ENCODE assay signal across 9 mouse cellular contexts in genomic region chr19:6925307-6925573, GRCm38 (mm10). TPM values are rescaled to one million over a fixed set of nuclear protein-coding genes. Genes with fewer than 3 reads are reported as not detected.
DNase-seq lines count a peak whose midpoint lies in the region; ATAC-seq and TF ChIP-seq lines count a peak whose summit lies in the region.
"Had no signal": no experiment of that assay in that cellular context is flagged by ENCODE, and none has a peak within 500 bp of the region (broad histone marks: within the 10 kb centered on the region; RNA-seq: fewer than 3 reads in every experiment).

Catsperz (minus strand) TSS chr19:6925380.

- H3K27me3 ChIP-seq in lung, embryonic 16.5 days (ENCODE audit: control insufficient read depth, insufficient read depth, low read depth, low read length), result peaks cover 65% of the 10 kb centered on the region
- H3K27me3 ChIP-seq in limb, embryonic 11.5 days (ENCODE audit: control insufficient read depth, insufficient read depth, low read length), result peaks cover 67% of the 10 kb centered on the region
- H3K27me3 ChIP-seq in small intestine, adult 2 months (ENCODE audit: control insufficient read depth, insufficient read depth, low read length), result peaks cover 36% of the 10 kb centered on the region

- peak within 1 kb of the TSS; percentile 42 for H3K4me2 ChIP-seq in lung, embryonic 16.5 days (ENCODE audit: low read depth, low read length)
- H3K4me2 ChIP-seq in limb, embryonic 11.5 days (ENCODE audit: low read depth, severe bottlenecking), result peak within 1 kb of the TSS; percentile 23; the same call in 1 of the 2 replicates

- peak within 1 kb of the TSS; percentile 43 for H3K9ac ChIP-seq in lung, embryonic 16.5 days (ENCODE audit: low read length)
- no peak within 1 kb of the TSS for H3K9ac ChIP-seq in limb, embryonic 11.5 days (ENCODE audit: low read length)

- H3K36me3 ChIP-seq in lung, embryonic 16.5 days (ENCODE audit: control insufficient read depth, insufficient read depth, low read length), result no peaks in the 10 kb centered on the region
- H3K36me3 ChIP-seq in limb, embryonic 11.5 days (ENCODE audit: control insufficient read depth, insufficient read depth, low read length), result no peaks in the 10 kb centered on the region
- H3K36me3 ChIP-seq in small intestine, adult 2 months (ENCODE audit: control insufficient read depth, insufficient read depth, low read length), result no peaks in the 10 kb centered on the region

- H3K4me3 ChIP-seq in lung, embryonic 16.5 days (ENCODE audit: low read length), result peak within 1 kb of the TSS; percentile 25
- H3K4me3 ChIP-seq in limb, embryonic 11.5 days (ENCODE audit: low read depth, low read length), result peak within 1 kb of the TSS; percentile 2; the same call in 1 of the 2 replicates
- H3K4me3 ChIP-seq in small intestine, adult 2 months (ENCODE audit: low read depth, low read length), result peak within 1 kb of the TSS; percentile 42
- H3K4me3 ChIP-seq: erythroblast, embryonic 14.5 days had no signal

- TF ChIP-seq CTCF in small intestine, adult 2 months (IDR thresholded peaks at IDR 0.05; ENCODE audit: extremely low read depth, insufficient read length, insufficient replicate concordance, low read depth, low read length), result no peak

- no peak for ATAC-seq in lung, embryonic 16.5 days (ENCODE audit: low read depth)
- ATAC-seq in limb, embryonic 11.5 days (ENCODE audit: insufficient number of reproducible peaks, low FRiP score, low TSS enrichment, low read depth), result no peak
- no peak for ATAC-seq in erythroblast, adult 5-6 weeks (replicated peaks; ENCODE audit: low FRiP score, poor library complexity, severe bottlenecking)

- no peak for DNase-seq in frontal cortex, adult 2 months (ENCODE audit: extremely low spot score in 1 of 2, low spot score in 1 of 2)
- DNase-seq in frontal cortex, postnatal 36 days (ENCODE audit: low spot score in 2 of 2), result no peak
- no peak for DNase-seq in lung, postnatal 25 days (ENCODE audit: low spot score)
- DNase-seq in limb, embryonic 11.5 days (ENCODE audit: low spot score), result no peak
- no peak for DNase-seq in frontal cortex, postnatal 25 days (ENCODE audit: low spot score in 2 of 2)

- no peak for TF ChIP-seq POLR2A in small intestine, adult 2 months (IDR thresholded peaks at IDR 0.05; ENCODE audit: low read depth, low read length)

- 2% methylated on average over 9 of the region's 9 CpGs for WGBS in lung, embryonic 16.5 days
- WGBS in limb, embryonic 11.5 days, result 2% methylated on average over 9 of the region's 9 CpGs
- WGBS in small intestine, adult 2 months, result 8% methylated on average over 9 of the region's 9 CpGs

- no peaks in the 10 kb centered on the region for H3K9me3 ChIP-seq in lung, embryonic 16.5 days (ENCODE audit: control insufficient read depth, low read length)
- no peaks in the 10 kb centered on the region for H3K9me3 ChIP-seq in limb, embryonic 11.5 days (ENCODE audit: control insufficient read depth, low read length)

- H3K27ac ChIP-seq in lung, embryonic 16.5 days (ENCODE audit: low read length), result no peak within 1 kb of the TSS
- no peak within 1 kb of the TSS for H3K27ac ChIP-seq in limb, embryonic 11.5 days (replicated peaks; ENCODE audit: low read depth, low read length)
- H3K27ac ChIP-seq in small intestine, adult 2 months (ENCODE audit: insufficient read depth, low read depth, low read length), result peak within 1 kb of the TSS; percentile 21; the same call in 1 of the 2 replicates

- peaks cover 24% of the 10 kb centered on the region for H3K4me1 ChIP-seq in lung, embryonic 16.5 days (replicated peaks; ENCODE audit: control insufficient read depth, insufficient read depth, low read length)
- H3K4me1 ChIP-seq in limb, embryonic 11.5 days (ENCODE audit: control insufficient read depth, insufficient read depth, low read length), result peaks cover 7% of the 10 kb centered on the region
- peaks cover 10% of the 10 kb centered on the region for H3K4me1 ChIP-seq in small intestine, adult 2 months (ENCODE audit: control insufficient read depth, insufficient read depth, insufficient read length, low read length)

RNA-seq across cellular contexts. Expression of gene Catsperz, which starts in this region (rescaled TPM):
- polyA plus RNA-seq in frontal cortex, adult 2 months (2012; rRNA removed), result 11.9 and 16.0 TPM in 2 replicates
- polyA plus RNA-seq in lung, embryonic 16.5 days (2015; fragmentation: Nextera tagmentation; extraction: Ambion mirVana), result 2.5 TPM in 2 replicates
- 0.71 and 1.3 TPM in 2 replicates for polyA plus RNA-seq in limb, embryonic 11.5 days (2014; fragmentation: Nextera tagmentation; extraction: Ambion mirVana)
- not detected in 2 replicates for polyA plus RNA-seq in small intestine, adult 2 months (2012; rRNA removed)
- not detected in 2 replicates for total RNA-seq in erythroblast, adult 5-6 weeks (2015; ENCODE audit: low replicate concordance)
- total RNA-seq in erythroblast, adult 5-6 weeks (2017; ENCODE audit: low replicate concordance), result not detected in 2 replicates
- polyA plus RNA-seq: erythroblast, embryonic 14.5 days had no signal
